Mouse (Mus musculus) myocyte (in vitro differentiated cells): Measurements from ENCODE around the gene 3110082I17Rik.

Source experiments
- MAX ChIP-seq: IDR thresholded peaks from one replicate; pipeline ENCODE4 v1.6.1; 2011; ENCODE audit warnings: low read depth, mild to moderate bottlenecking, control low read depth
- POLR2A ChIP-seq: IDR thresholded peaks from one replicate; pipeline ENCODE4 v1.6.1; 2011; ENCODE audit warnings: low read depth, mild to moderate bottlenecking, control low read depth, moderate library complexity; ENCODE audit not compliant: insufficient read length
- POLR2AphosphoS2 ChIP-seq: IDR thresholded peaks from one replicate; pipeline ENCODE4 v1.6.1; 2011; ENCODE audit warnings: low read depth, control low read depth; ENCODE audit not compliant: insufficient read length
- TCF12 ChIP-seq: IDR thresholded peaks from one replicate; pipeline ENCODE4 v1.6.1; 2011; ENCODE audit warnings: mild to moderate bottlenecking, control low read depth; ENCODE audit not compliant: poor library complexity, insufficient read depth, severe bottlenecking
- USF1 ChIP-seq: IDR thresholded peaks from one replicate; pipeline ENCODE4 v1.6.1; 2011; ENCODE audit warnings: low read depth, mild to moderate bottlenecking, control low read depth, moderate library complexity

DNA sequence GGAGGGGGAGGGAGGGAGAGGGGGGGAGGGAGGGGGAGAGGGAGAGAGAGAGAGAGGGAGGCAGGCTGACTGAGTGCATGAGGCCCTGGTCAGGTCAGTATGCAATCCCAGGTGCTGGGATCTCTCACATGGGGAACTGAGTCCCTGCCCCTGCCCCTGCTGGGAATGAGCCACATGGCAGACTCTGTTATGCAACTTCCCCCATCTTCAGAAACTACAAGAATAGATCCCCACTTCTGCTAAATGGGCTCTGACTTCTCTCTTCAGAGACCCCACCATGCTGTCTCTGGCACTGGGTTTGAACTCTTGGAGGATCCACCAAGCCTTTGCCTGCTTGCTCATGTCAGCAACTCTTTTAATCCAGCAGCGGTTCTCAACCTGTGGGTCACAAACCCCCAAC is 94.5 kb downstream of the 3110082I17Rik start:
- TF ChIP-seq TCF12: no peak
- no peak for TF ChIP-seq POLR2AphosphoS2
- no peak for TF ChIP-seq POLR2A
- no peak for TF ChIP-seq MAX
- TF ChIP-seq USF1: no peak
